Mouse (Mus musculus) lung, embryonic 16.5 days (tissue): ENCODE results near the gene Macrod1. TPM values are rescaled to one million over a fixed set of nuclear protein-coding genes. Genes with fewer than 3 reads are reported as not detected.
A peak's percentile ranks its signal among the peaks of the same experiment; 100 is the strongest.

Experiments used
- ATAC-seq: fragments of 200-750 bp; cut with Nextera tagmentation; 2 replicates; pipeline ENCODE4 v1.8.0; 2017; ENCODE audit warnings: low read depth, mild to moderate bottlenecking, moderate library complexity
- H3K27ac ChIP-seq: fragments of 300-500 bp; sonication (generic); 2 replicates; pipeline ENCODE4 v1.5.1; 2014; ENCODE audit warnings: mild to moderate bottlenecking, control low read depth, low read length
- H3K27me3 ChIP-seq: fragments of 300-500 bp; sonication (generic); 2 replicates; pipeline ENCODE4 v1.6.1; 2014; ENCODE audit warnings: low read depth, low read length, mixed read lengths; ENCODE audit not compliant: control insufficient read depth, insufficient read depth
- H3K36me3 ChIP-seq: fragments of 300-500 bp; sonication (generic); 2 replicates; pipeline ENCODE4 v1.6.1; 2014; ENCODE audit warnings: low read length; ENCODE audit not compliant: control insufficient read depth, insufficient read depth
- H3K4me1 ChIP-seq: fragments of 300-500 bp; sonication (generic); replicated peaks from 2 replicates; pipeline ENCODE4 v1.6.1; 2014; ENCODE audit warnings: low read length, mixed read lengths; ENCODE audit not compliant: control insufficient read depth, insufficient read depth
- H3K4me2 ChIP-seq: fragments of 300-500 bp; sonication (generic); 2 replicates; pipeline ENCODE4 v1.6.1; 2014; ENCODE audit warnings: low read depth, low read length, control low read depth
- H3K4me3 ChIP-seq: fragments of 300-500 bp; sonication (generic); 2 replicates; pipeline ENCODE4 v1.5.1; 2014; ENCODE audit warnings: mild to moderate bottlenecking, low read length, control low read depth
- H3K9ac ChIP-seq: fragments of 300-500 bp; sonication (generic); 2 replicates; pipeline ENCODE4 v1.6.1; 2014; ENCODE audit warnings: low read length, control low read depth
- H3K9me3 ChIP-seq: fragments of 300-500 bp; sonication (generic); 2 replicates; pipeline ENCODE4 v1.6.1; 2016; ENCODE audit warnings: low read length; ENCODE audit not compliant: control insufficient read depth
- WGBS: fragments of 180-500 bp; shearing (Covaris S2); extraction: QIAGEN DNeasy Blood & Tissue Kit; methylation state at CpG from one replicate; pipeline ENCODE4 v1.1.7; 2014; 5-methylcytosine and 5-hydroxymethylcytosine counted together
- polyA plus RNA-seq: library from polyadenylated mRNA; unstranded; fragments of >200 nt; fragmentation: Nextera tagmentation; extraction: Ambion mirVana; gene quantifications from 2 replicates; pipeline ENCODE4 v1.2.1, GENCODE M21; 2015

Macrod1 gene
- polyA plus RNA-seq, 1 experiment from 2014 or later: 15.3 TPM

DNA sequence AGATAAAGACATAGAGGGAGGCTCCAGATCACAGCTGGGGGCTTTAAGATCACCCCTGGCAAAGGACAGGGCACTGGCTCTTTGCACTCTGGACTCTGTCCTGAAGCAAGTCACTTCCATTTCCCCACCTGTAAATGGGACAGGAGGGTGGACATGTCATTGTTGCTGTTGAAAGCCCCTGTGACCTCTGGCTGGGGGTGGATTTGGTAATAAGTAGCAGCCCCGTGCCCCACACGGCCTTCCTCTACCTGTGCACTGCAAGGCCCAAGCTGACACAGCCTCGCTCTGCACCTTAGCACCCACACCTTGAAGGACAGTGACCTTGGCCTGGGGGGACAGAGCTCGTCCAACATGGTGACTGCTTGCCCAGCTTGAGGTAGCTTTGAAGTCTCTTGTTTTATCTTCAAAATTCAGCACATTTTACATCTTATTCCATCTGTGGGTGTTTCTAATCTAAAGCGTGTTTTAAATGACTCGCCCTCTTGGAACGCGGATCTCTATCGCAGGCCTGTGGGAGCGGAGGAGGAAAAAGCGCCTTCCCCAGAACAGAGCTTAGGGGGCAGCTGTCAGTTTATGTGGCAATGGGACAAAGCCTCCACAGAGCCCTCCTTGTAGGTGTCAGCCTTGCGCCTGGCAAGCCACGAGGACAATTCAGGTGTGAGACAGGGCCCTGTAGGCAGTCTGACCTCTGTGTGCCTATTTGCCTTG lies 121.3 kb downstream of the Macrod1 start:
- Histone ChIP-seq H3K4me3 (no peak overlapping the region), H3K9ac (no peak overlapping the region), H3K4me2 (no peak overlapping the region), H3K27ac (no peak overlapping the region), H3K36me3 (no peaks in the 10 kb centered on the region), H3K9me3 (no peaks in the 10 kb centered on the region), H3K4me1 (peaks cover 20% of the 10 kb centered on the region), H3K27me3 (peaks cover 2% of the 10 kb centered on the region; the same call in 1 of the 2 replicates)
- ATAC-seq: no peak
- WGBS: 54% methylated on average over 13 of the region's 13 CpGs

DNA sequence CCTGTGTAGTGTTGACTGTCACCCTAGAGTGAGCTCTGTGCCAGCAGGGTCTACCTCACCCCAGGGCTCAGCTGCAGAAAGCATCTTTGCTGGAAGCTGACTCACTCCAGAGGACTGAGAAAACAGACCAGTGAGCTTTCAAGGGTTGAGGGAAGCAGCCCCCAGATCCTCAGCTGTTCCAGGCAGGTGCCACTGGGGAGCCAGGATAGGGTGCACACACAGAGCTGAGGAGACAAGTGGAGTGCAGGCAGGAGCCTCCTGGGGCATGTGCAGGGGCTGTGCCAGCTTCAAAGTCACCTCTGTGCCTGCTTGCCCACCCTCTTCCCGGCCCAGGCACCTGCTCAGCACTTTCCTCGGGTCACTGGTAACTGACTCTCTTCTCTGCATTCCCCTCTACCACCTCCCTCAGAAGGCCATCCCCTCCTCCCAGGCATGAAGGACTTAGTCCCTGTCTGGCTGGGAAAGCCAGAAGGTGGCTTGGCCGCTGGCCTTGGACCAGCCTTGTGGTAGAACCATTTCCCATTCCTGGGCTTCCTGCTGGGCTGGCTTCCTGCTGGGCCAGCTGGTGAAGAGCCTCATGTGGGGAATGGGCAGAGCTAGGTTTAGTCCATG lies 122.3 kb downstream of the Macrod1 start:
- Histone ChIP-seq H3K4me1 (peaks cover 20% of the 10 kb centered on the region), H3K27ac (no peak overlapping the region), H3K4me3 (no peak overlapping the region), H3K9ac (no peak overlapping the region), H3K36me3 (no peaks in the 10 kb centered on the region), H3K9me3 (no peaks in the 10 kb centered on the region), H3K27me3 (peaks cover 6% of the 10 kb centered on the region), H3K4me2 (no peak overlapping the region)
- whole genome bisulfite sequencing: 41% methylated on average over 3 of the region's 3 CpGs
- ATAC-seq: no peak

GRCm38 (mm10) chr19:7180756-7181405 lies 124.3 kb downstream of the Macrod1 start:
- Histone ChIP-seq H3K4me2 (no peak overlapping the region), H3K4me1 (peaks cover 19% of the 10 kb centered on the region), H3K27me3 (peaks cover 8% of the 10 kb centered on the region), H3K9ac (no peak overlapping the region), H3K36me3 (no peaks in the 10 kb centered on the region), H3K9me3 (no peaks in the 10 kb centered on the region), H3K27ac (no peak overlapping the region), H3K4me3 (no peak overlapping the region)
- whole genome bisulfite sequencing: 86% methylated on average over 8 of the region's 8 CpGs
- no peak for ATAC-seq

- Histone ChIP-seq H3K9me3 (no peaks in the 10 kb centered on the region), H3K4me2 (no peak overlapping the region), H3K4me3 (no peak overlapping the region), H3K4me1 (peaks cover 18% of the 10 kb centered on the region), H3K27me3 (peaks cover 8% of the 10 kb centered on the region), H3K36me3 (no peaks in the 10 kb centered on the region), H3K9ac (no peak overlapping the region), H3K27ac (no peak overlapping the region)
- 61% methylated on average over 7 of the region's 7 CpGs for WGBS
- no peak for ATAC-seq
These were observed 124.9 kb downstream of the Macrod1 start for GRCm38 (mm10) chr19:7181496-7181895.

DNA sequence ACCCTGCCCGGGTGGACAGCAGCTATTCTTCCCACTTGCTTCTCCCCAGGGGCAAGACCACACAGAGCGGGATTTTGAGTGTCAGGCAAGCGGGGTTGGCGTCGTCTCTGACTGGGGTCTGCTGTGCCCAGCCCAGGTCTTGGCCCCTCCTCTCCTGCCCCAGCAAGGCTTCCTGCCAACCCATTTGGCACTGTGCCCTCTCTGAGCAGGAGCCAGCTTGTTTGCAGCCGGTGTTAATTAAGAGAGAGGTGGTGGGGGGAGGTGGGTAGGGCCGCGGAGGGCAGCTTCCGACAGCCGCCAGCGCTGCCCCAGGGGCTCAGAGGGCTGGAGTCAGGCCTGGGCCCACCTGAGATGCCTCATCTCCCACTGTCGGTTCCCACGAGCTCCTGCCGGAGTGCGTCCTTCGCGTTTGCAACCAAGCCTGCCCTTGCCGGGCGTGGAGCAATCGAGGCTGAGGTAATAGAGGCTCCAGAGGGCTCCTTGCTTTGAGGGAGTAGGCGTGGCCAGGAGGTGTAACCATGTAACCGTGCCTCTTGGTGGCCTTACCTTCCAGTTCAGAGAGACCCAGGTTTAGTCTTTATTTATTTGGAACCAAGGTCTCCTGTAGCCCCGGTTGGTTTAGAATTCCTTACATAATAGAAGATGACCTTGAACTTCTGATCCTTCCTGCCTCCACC lies 125.8 kb downstream of the Macrod1 start:
- ATAC-seq: peak; percentile 76
- H3K9ac ChIP-seq: peak overlapping the region; percentile 54
- H3K9me3 ChIP-seq: no peaks in the 10 kb centered on the region
- H3K27me3 ChIP-seq: peaks cover 8% of the 10 kb centered on the region
- peak overlapping the region; percentile 50; the same call in 1 of the 2 replicates for H3K27ac ChIP-seq
- peak overlapping the region; percentile 63 for H3K4me2 ChIP-seq
- peaks cover 18% of the 10 kb centered on the region for H3K4me1 ChIP-seq
- WGBS: 7% methylated on average over 23 of the region's 23 CpGs
- H3K4me3 ChIP-seq: peak overlapping the region; percentile 36
- no peaks in the 10 kb centered on the region for H3K36me3 ChIP-seq

- Histone ChIP-seq H3K9ac (no peak overlapping the region), H3K27ac (no peak overlapping the region), H3K4me1 (peaks cover 18% of the 10 kb centered on the region), H3K4me3 (no peak overlapping the region), H3K4me2 (no peak overlapping the region), H3K9me3 (no peaks in the 10 kb centered on the region), H3K27me3 (peaks cover 8% of the 10 kb centered on the region), H3K36me3 (no peaks in the 10 kb centered on the region)
- ATAC-seq: no peak
- 61% methylated on average over 11 of the region's 11 CpGs for WGBS
These were observed 126.8 kb downstream of the Macrod1 start for GRCm38 (mm10) chr19:7183419-7183818.

DNA sequence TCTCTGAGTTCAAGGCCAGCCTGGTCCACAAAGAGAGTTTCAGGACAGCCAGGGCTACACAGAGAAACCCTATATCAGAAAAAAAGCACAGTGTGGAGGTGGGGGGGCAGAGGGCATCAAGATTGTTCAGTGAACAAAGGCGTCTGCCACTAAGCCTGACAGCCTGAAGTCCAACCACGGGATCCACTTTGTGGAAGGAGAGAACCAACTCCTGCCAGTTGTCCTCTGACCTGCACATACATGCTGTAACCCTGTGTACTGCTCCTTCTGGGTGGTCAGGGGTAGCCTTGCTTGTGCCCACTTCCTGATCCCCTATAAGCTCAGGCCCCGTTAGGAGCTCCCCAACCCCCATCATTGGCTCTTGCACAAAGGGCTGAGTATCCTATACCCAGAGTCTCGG lies 128.4 kb downstream of the Macrod1 start:
- 47% methylated on average over 4 of the region's 4 CpGs for WGBS
- H3K27me3 ChIP-seq: peaks cover 8% of the 10 kb centered on the region
- H3K4me1 ChIP-seq: peaks cover 12% of the 10 kb centered on the region

DNA sequence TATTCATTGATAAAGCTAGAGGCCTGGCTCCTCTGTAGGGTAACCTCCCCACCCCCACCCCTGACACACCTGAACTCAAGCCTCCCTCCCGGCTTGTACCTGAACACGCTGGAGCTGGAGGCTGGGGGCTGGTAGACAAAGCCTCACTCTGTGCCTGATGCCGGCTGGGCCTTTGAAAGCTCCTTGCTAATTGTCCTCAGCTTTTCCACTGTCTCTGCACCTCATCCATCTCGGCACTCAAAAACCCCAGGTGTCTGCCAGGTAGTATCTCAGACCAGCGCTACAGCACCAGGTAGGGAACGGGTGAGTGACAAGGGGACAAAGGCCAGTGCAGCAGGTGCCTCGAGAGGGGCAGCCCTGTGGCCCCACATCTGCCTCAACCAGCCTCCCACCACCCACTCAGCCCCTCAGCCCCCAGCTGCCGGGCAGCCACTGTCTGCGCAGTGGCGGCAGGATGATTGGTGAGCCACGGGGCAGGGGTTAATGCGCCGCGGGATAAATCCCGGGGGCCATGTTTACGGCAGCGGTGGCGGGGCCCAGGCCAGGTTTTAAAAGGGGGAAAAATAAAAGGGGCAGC lies 129.2 kb downstream of the Macrod1 start:
- H3K27me3 ChIP-seq: peaks cover 8% of the 10 kb centered on the region
- no peaks in the 10 kb centered on the region for H3K9me3 ChIP-seq
- peaks cover 12% of the 10 kb centered on the region for H3K4me1 ChIP-seq
- H3K4me2 ChIP-seq: no peak overlapping the region
- 12% methylated on average over 18 of the region's 18 CpGs for WGBS
- H3K9ac ChIP-seq: no peak overlapping the region
- no peak overlapping the region for H3K27ac ChIP-seq
- no peaks in the 10 kb centered on the region for H3K36me3 ChIP-seq
- no peak for ATAC-seq
- no peak overlapping the region for H3K4me3 ChIP-seq

More for the DNA sequence above, 128.4 kb downstream of the Macrod1 start:
- no peaks in the 10 kb centered on the region for H3K36me3 ChIP-seq
- no peaks in the 10 kb centered on the region for H3K9me3 ChIP-seq
- no peak for ATAC-seq
- H3K9ac ChIP-seq: no peak overlapping the region
- no peak overlapping the region for H3K4me3 ChIP-seq
- H3K4me2 ChIP-seq: no peak overlapping the region
- H3K27ac ChIP-seq: no peak overlapping the region

DNA sequence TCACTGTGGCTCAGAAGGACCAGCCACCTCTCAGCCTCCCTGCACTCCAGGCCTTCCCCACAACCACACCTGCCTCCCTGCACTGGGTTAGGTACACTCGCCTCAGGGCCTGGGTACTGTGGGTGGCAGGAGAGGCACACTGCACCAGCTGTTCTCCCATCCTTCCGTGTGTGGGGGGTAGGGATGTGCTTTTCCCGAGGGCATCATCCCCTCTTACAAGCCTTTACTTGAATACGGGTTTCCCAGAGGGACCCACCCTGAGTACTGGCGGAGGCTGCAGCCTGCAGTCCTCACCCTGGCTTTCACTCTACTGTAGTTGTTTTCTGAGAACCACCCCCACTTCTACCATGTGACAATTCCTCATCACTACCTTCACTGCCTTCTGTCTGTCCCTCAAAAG lies 130.5 kb downstream of the Macrod1 start:
- H3K4me1 ChIP-seq: peaks cover 8% of the 10 kb centered on the region
- WGBS: 66% methylated on average over 5 of the region's 5 CpGs
- no peak overlapping the region for H3K4me2 ChIP-seq
- H3K9ac ChIP-seq: no peak overlapping the region
- no peak for ATAC-seq
- H3K27me3 ChIP-seq: peaks cover 8% of the 10 kb centered on the region
- H3K36me3 ChIP-seq: no peaks in the 10 kb centered on the region
- no peaks in the 10 kb centered on the region for H3K9me3 ChIP-seq
- H3K4me3 ChIP-seq: no peak overlapping the region
- no peak overlapping the region for H3K27ac ChIP-seq
